Mouse (Mus musculus): ENCODE results near the gene Medag. TPM values are rescaled to one million over a fixed set of nuclear protein-coding genes. Genes with fewer than 3 reads are reported as not detected.

The Medag gene
- polyA plus RNA-seq, 1 experiment from 2014 or later = 1.6 TPM

GRCm38 (mm10) chr5:149429541-149429940, 18.0 kb downstream of the Medag start:
- no peak for TF ChIP-seq CTCF (IDR thresholded peaks at IDR 0.05; ENCODE audit: low read depth)
- Histone ChIP-seq H3K27me3 (ENCODE audit: insufficient read depth, low read length) (no peaks in the 10 kb centered on the region), H3K4me1 (ENCODE audit: insufficient read depth) (peaks cover 15% of the 10 kb centered on the region), H3K4me2 (no peak overlapping the region), H3K9ac (no peak overlapping the region), H3K36me3 (ENCODE audit: insufficient read depth) (no peaks in the 10 kb centered on the region), H3K9me3 (ENCODE audit: low read depth, low read length) (no peaks in the 10 kb centered on the region), H3K4me3 (ENCODE audit: low read depth, low read length) (no peak overlapping the region), H3K27ac (ENCODE audit: low read depth) (no peak overlapping the region)
- ATAC-seq (ENCODE audit: insufficient read depth) = no peak
- no peak for DNase-seq
- 57% methylated on average over 4 of the region's 4 CpGs for WGBS

DNA sequence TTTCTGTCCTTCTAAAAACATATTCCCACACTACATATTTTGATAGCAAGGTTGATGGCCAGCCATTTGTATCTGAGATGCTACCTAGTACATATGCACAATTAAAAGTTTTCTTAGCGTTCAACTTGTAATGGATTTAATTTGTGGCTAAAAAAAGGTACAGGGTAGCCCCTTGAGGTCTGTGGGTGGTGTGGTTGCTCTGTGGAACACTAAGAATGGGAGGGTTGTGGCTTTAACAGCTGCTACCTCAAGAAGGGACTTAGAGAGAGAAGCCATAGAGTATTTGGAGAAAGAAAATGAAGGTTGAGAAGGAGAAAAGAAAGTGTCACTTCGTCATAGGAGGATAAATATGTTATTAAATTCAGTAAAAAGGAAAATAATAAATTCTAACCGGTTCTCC, 19.4 kb downstream of the Medag start:
- no peak overlapping the region for H3K9ac ChIP-seq
- H3K4me3 ChIP-seq (ENCODE audit: low read depth, low read length) = no peak overlapping the region
- no peak for DNase-seq
- no peak for ATAC-seq (ENCODE audit: insufficient read depth)
- H3K4me1 ChIP-seq (ENCODE audit: insufficient read depth) = peaks cover 15% of the 10 kb centered on the region
- WGBS = 91% methylated on average over 3 of the region's 3 CpGs
- H3K36me3 ChIP-seq (ENCODE audit: insufficient read depth) = no peaks in the 10 kb centered on the region
- no peaks in the 10 kb centered on the region for H3K9me3 ChIP-seq (ENCODE audit: low read depth, low read length)
- no peak overlapping the region for H3K27ac ChIP-seq (ENCODE audit: low read depth)
- H3K27me3 ChIP-seq (ENCODE audit: insufficient read depth, low read length) = no peaks in the 10 kb centered on the region
- TF ChIP-seq CTCF (IDR thresholded peaks at IDR 0.05; ENCODE audit: low read depth) = no peak
- H3K4me2 ChIP-seq = no peak overlapping the region

- Histone ChIP-seq H3K9ac (no peak overlapping the region), H3K27me3 (ENCODE audit: insufficient read depth, low read length) (no peaks in the 10 kb centered on the region), H3K4me1 (ENCODE audit: insufficient read depth) (peaks cover 7% of the 10 kb centered on the region), H3K4me3 (ENCODE audit: low read depth, low read length) (no peak overlapping the region), H3K9me3 (ENCODE audit: low read depth, low read length) (no peaks in the 10 kb centered on the region), H3K4me2 (peak overlapping the region; percentile 20; the same call in 1 of the 2 replicates), H3K36me3 (ENCODE audit: insufficient read depth) (no peaks in the 10 kb centered on the region), H3K27ac (ENCODE audit: low read depth) (peak overlapping the region; percentile 80)
- whole genome bisulfite sequencing = 37% methylated on average over 7 of the region's 7 CpGs
- TF ChIP-seq CTCF (IDR thresholded peaks at IDR 0.05; ENCODE audit: low read depth) = no peak
- ATAC-seq (ENCODE audit: insufficient read depth) = peak; percentile 39; the same call in 1 of the 2 replicates
- DNase-seq = peak; percentile 80
These were observed 22.1 kb downstream of the Medag start for GRCm38 (mm10) chr5:149433618-149434017.

GRCm38 (mm10) chr5:149434141-149434690, 22.7 kb downstream of the Medag start:
- H3K27ac ChIP-seq (ENCODE audit: low read depth) = peak overlapping the region; percentile 80

GRCm38 (mm10) chr5:149436541-149436940, 25.0 kb downstream of the Medag start:
- TF ChIP-seq CTCF (IDR thresholded peaks at IDR 0.05; ENCODE audit: low read depth) = no peak
- Histone ChIP-seq H3K4me2 (no peak overlapping the region), H3K9ac (no peak overlapping the region), H3K4me1 (ENCODE audit: insufficient read depth) (peaks cover 10% of the 10 kb centered on the region; the same call in 1 of the 2 replicates), H3K9me3 (ENCODE audit: low read depth, low read length) (no peaks in the 10 kb centered on the region), H3K36me3 (ENCODE audit: insufficient read depth) (no peaks in the 10 kb centered on the region), H3K4me3 (ENCODE audit: low read depth, low read length) (no peak overlapping the region), H3K27ac (ENCODE audit: low read depth) (no peak overlapping the region), H3K27me3 (ENCODE audit: insufficient read depth, low read length) (no peaks in the 10 kb centered on the region)
- no peak for DNase-seq
- ATAC-seq (ENCODE audit: insufficient read depth) = no peak
- WGBS = 46% methylated on average over 3 of the region's 3 CpGs

More at GRCm38 (mm10) chr5:149434141-149434690, 22.7 kb downstream of the Medag start:
- ATAC-seq (ENCODE audit: insufficient read depth) (0 out of 2 replicates have a peak, but pooled peaks have one; percentile 15), DNase-seq (no peak)
- TF ChIP-seq CTCF (IDR thresholded peaks at IDR 0.05; ENCODE audit: low read depth) = no peak
- Histone ChIP-seq H3K27me3 (ENCODE audit: insufficient read depth, low read length) (no peaks in the 10 kb centered on the region), H3K4me2 (peak overlapping the region; percentile 20; the same call in 1 of the 2 replicates), H3K9ac (no peak overlapping the region), H3K4me1 (ENCODE audit: insufficient read depth) (peaks cover 2% of the 10 kb centered on the region), H3K4me3 (ENCODE audit: low read depth, low read length) (no peak overlapping the region), H3K9me3 (ENCODE audit: low read depth, low read length) (no peaks in the 10 kb centered on the region), H3K36me3 (ENCODE audit: insufficient read depth) (no peaks in the 10 kb centered on the region)
- whole genome bisulfite sequencing = 24% methylated on average over 9 of the region's 9 CpGs

DNA sequence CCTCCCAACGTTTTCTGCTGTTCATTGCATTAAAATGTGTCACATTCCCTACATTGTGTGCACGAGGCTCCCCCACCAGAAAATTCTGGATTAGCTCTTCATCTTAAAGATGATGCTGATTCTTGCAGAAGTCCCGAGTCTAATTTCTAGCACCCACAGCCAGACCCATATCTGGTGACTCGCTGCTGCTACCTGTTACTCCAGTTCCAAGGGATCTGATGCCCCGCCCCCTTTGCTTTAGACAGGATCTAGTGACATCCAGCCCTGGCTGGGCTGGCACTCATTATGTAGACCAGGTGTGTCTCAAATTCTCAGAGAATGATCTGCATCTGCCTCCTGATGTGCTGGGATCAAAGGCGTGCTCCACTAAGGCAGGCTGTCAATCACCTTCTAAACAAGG, 25.6 kb downstream of the Medag start:
- Histone ChIP-seq H3K36me3 (ENCODE audit: insufficient read depth) (no peaks in the 10 kb centered on the region), H3K9me3 (ENCODE audit: low read depth, low read length) (no peaks in the 10 kb centered on the region), H3K4me1 (ENCODE audit: insufficient read depth) (peaks cover 10% of the 10 kb centered on the region; the same call in 1 of the 2 replicates), H3K27ac (ENCODE audit: low read depth) (no peak overlapping the region), H3K4me3 (ENCODE audit: low read depth, low read length) (no peak overlapping the region), H3K27me3 (ENCODE audit: insufficient read depth, low read length) (no peaks in the 10 kb centered on the region), H3K4me2 (no peak overlapping the region), H3K9ac (no peak overlapping the region)
- TF ChIP-seq CTCF (IDR thresholded peaks at IDR 0.05; ENCODE audit: low read depth) = no peak
- no peak for DNase-seq
- ATAC-seq (ENCODE audit: insufficient read depth) = no peak
- WGBS = 60% methylated on average over 6 of the region's 6 CpGs

GRCm38 (mm10) chr5:149439531-149440179, 28.1 kb downstream of the Medag start, which contains the start of gene Tex26:
Gene Tex26 (plus strand): TSS chr5:149439660.
- under 1% methylated on average over 25 of the region's 25 CpGs for WGBS
- peak; percentile 90 for ATAC-seq (ENCODE audit: insufficient read depth)

More at GRCm38 (mm10) chr5:149439531-149440179, 28.1 kb downstream of the Medag start, which contains the start of gene Tex26:
- H3K27ac ChIP-seq (ENCODE audit: low read depth) = peak within 1 kb of the TSS; percentile 86
- DNase-seq = peak; percentile 94
- no peaks in the 10 kb centered on the region for H3K36me3 ChIP-seq (ENCODE audit: insufficient read depth)
- peaks cover 10% of the 10 kb centered on the region; the same call in 1 of the 2 replicates for H3K4me1 ChIP-seq (ENCODE audit: insufficient read depth)
- peak within 1 kb of the TSS; percentile 41 for H3K4me3 ChIP-seq (ENCODE audit: low read depth, low read length)
- peak; percentile 3; the same call in 1 of the 2 replicates for TF ChIP-seq CTCF (IDR thresholded peaks at IDR 0.05; ENCODE audit: low read depth)
- no peaks in the 10 kb centered on the region for H3K9me3 ChIP-seq (ENCODE audit: low read depth, low read length)
- H3K9ac ChIP-seq = peak within 1 kb of the TSS; percentile 42
- no peaks in the 10 kb centered on the region for H3K27me3 ChIP-seq (ENCODE audit: insufficient read depth, low read length)
- H3K4me2 ChIP-seq = peak within 1 kb of the TSS; percentile 85

Measured in lung, embryonic 14.5 days (tissue).